Comparison of ENCODE assay signal across 8 mouse cellular contexts in the genomic region with DNA sequence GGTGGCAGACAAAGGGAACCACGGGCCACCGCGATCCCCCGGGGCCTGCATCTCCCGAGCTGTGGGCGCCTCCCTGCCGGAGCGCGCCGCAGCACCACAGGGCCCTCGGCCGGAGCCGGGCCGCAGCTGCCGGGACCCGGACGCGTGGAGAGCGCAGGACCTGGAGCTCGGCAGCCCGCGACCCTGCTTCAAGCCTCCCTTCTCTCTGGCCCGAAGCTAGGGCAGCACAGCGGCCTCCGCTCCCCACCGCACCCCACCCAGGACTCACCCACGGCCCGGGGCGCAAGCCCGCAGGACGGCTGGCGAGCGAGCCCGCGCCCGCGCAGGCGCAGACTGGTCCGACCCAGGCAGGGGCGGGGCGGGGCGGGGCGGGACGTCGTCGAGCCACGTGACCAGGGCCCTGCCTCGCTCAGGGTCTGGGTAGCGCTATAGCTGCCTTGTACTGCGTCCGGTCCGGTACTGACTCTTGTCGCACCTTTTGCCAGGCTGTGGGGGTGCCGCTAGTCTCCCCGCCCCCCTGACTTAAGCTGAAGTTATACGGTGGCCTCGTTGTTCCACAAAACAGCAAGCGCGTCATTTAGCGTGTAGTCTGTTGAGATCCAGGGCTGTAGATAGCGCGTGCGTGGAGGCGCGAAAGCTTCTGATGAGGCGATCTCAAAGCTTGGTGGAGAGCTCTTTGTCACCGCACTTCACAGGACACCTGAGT. TPM values are rescaled to one million over a fixed set of nuclear protein-coding genes. Genes with fewer than 3 reads are reported as not detected.
DNase-seq lines count a peak whose midpoint lies in the region; ATAC-seq and TF ChIP-seq lines count a peak whose summit lies in the region.

A gene (minus strand): TSS at position 340 of the 706 bp plus-strand sequence.

- WGBS in hindbrain, embryonic 13.5 days: under 1% methylated on average over 42 of the region's 67 CpGs

- H3K36me3 ChIP-seq in hindbrain, embryonic 13.5 days: peaks cover 10% of the 10 kb centered on the region

- H3K27me3 ChIP-seq in Patski: no peaks in the 10 kb centered on the region
- H3K27me3 ChIP-seq in hindbrain, embryonic 13.5 days: peaks cover 8% of the 10 kb centered on the region; the same call in 1 of the 2 replicates

- POLR2A ChIA-PET in Patski (lab: Charles Lee): interaction anchor here (0.5 kb wide), 1 partner anchor 1399 kb away, joined by 3 read pairs; no protein-coding TSS in a partner anchor

- peak within 1 kb of the TSS; percentile 96 for H3K27ac ChIP-seq in hindbrain, embryonic 13.5 days

- CTCF ChIA-PET in Patski (lab: Charles Lee): interaction anchor here (0.8 kb wide), 1 partner anchor 362 kb away, joined by 3 read pairs; no protein-coding TSS in a partner anchor

- peak within 1 kb of the TSS; percentile 97 for H3K9ac ChIP-seq in hindbrain, embryonic 13.5 days

- TF ChIP-seq CTCF in Patski (IDR thresholded peaks at IDR 0.05): no peak

- H3K4me2 ChIP-seq in hindbrain, embryonic 13.5 days: peak within 1 kb of the TSS; percentile 80

- peaks cover 35% of the 10 kb centered on the region for H3K4me1 ChIP-seq in hindbrain, embryonic 13.5 days (replicated peaks)

- H3K9me3 ChIP-seq in hindbrain, embryonic 13.5 days: no peaks in the 10 kb centered on the region

- in situ Hi-C loops in Patski (cut with MboI; ENCODE audit: low pct_unique_long_range_greater_than_20kb): loop anchor here (25.0 kb wide), 1 partner anchor 379 kb away; a partner anchor contains a TSS

- DNase-seq in Patski (ENCODE audit: low read depth, low spot score): peak; percentile 31
- peak; percentile 86 to 92 for DNase-seq in cerebellum, postnatal 14 days
- peak; percentile 71 to 81 for DNase-seq in frontal cortex, postnatal 14 days (ENCODE audit: low spot score in 2 of 2)
- DNase-seq in layer of hippocampus, postnatal 36 days: peak; percentile 80
- peak; percentile 93 for DNase-seq in lung, postnatal 36 days
- DNase-seq in retina, postnatal 1 day: peak; percentile 95
- peak; percentile 68 to 81 for DNase-seq in urinary bladder, adult 18-20 months (ENCODE audit: low spot score in 2 of 2)

- H3K4me3 ChIP-seq in hindbrain, embryonic 13.5 days: peak within 1 kb of the TSS; percentile 94

- peak; percentile 82 for ATAC-seq in Patski
- ATAC-seq in hindbrain, embryonic 13.5 days (ENCODE audit: low FRiP score): peak; percentile 97

RNA-seq across cellular contexts. Expression of the gene that starts here (rescaled TPM):
- 38.6 TPM for polyA plus RNA-seq in Patski (2021)
- 71.2 and 74.8 TPM in 2 replicates for polyA plus RNA-seq in hindbrain, embryonic 13.5 days (2015; fragmentation: Nextera tagmentation; extraction: Ambion mirVana)
- 100 to 1,000 TPM; 141 to 149 TPM for total RNA-seq in layer of hippocampus, postnatal 36 days (2021)

Comparison
In these comparisons a context has a peak if more than half of its experiments do, and no peak if none do; other contexts are left out.
1. Peak in every context shown above with its lines: DNase-seq, ATAC-seq, H3K4me3 ChIP-seq and H3K27ac ChIP-seq.
2. DNase-seq: peak in every context shown above with its lines; median percentile 95 in retina, postnatal 1 day; 93 in lung, postnatal 36 days; 89 in cerebellum, postnatal 14 days; 80 in layer of hippocampus, postnatal 36 days; 76 in frontal cortex, postnatal 14 days; 74 in urinary bladder, adult 18-20 months; 31 in Patski.